Mouse (Mus musculus): ENCODE measurements around the gene Cul1. TPM values are rescaled to one million over a fixed set of nuclear protein-coding genes. Genes with fewer than 3 reads are reported as not detected.

The Cul1 gene
- polyA plus RNA-seq, 1 experiment from 2014 or later, result 179 TPM

GRCm38 (mm10) chr6:47520030-47520429 lies 66.8 kb downstream of the Cul1 start:
- no peak for ATAC-seq
- Histone ChIP-seq H3K4me1 (no peaks in the 10 kb centered on the region), H3K4me3 (no peak overlapping the region), H3K27ac (no peak overlapping the region), H3K36me3 (ENCODE audit: poor library complexity, severe bottlenecking) (peaks cover 95% of the 10 kb centered on the region), H3K4me2 (no peak overlapping the region), H3K9me3 (replicated peaks) (no peaks in the 10 kb centered on the region), H3K9ac (no peak overlapping the region), H3K27me3 (no peaks in the 10 kb centered on the region)
- 85% methylated on average over 2 of the region's 2 CpGs for WGBS

- no peaks in the 10 kb centered on the region for H3K27me3 ChIP-seq
- H3K36me3 ChIP-seq (ENCODE audit: poor library complexity, severe bottlenecking), result peaks cover 93% of the 10 kb centered on the region
- 92% methylated on average over 3 of the region's 3 CpGs for WGBS
- no peak for ATAC-seq
- no peaks in the 10 kb centered on the region for H3K4me1 ChIP-seq
- H3K9me3 ChIP-seq (replicated peaks), result no peaks in the 10 kb centered on the region
- H3K4me3 ChIP-seq, result no peak overlapping the region
- no peak overlapping the region for H3K4me2 ChIP-seq
- no peak overlapping the region for H3K27ac ChIP-seq
- H3K9ac ChIP-seq, result no peak overlapping the region
Measured at GRCm38 (mm10) chr6:47522431-47522830, 69.2 kb downstream of the Cul1 start.

GRCm38 (mm10) chr6:47525041-47525440 lies 71.8 kb downstream of the Cul1 start:
- ATAC-seq, result no peak
- H3K36me3 ChIP-seq (ENCODE audit: poor library complexity, severe bottlenecking), result peaks cover 95% of the 10 kb centered on the region
- 86% methylated on average over 2 of the region's 2 CpGs for WGBS

GRCm38 (mm10) chr6:47526446-47526845 lies 73.2 kb downstream of the Cul1 start:
- H3K4me2 ChIP-seq, result no peak overlapping the region
- WGBS, result 76% methylated on average over 4 of the region's 4 CpGs
- H3K27me3 ChIP-seq, result no peaks in the 10 kb centered on the region
- no peak for ATAC-seq
- H3K36me3 ChIP-seq (ENCODE audit: poor library complexity, severe bottlenecking), result peaks cover 97% of the 10 kb centered on the region
- no peaks in the 10 kb centered on the region for H3K9me3 ChIP-seq (replicated peaks)
- no peaks in the 10 kb centered on the region for H3K4me1 ChIP-seq
- H3K4me3 ChIP-seq, result no peak overlapping the region
- H3K9ac ChIP-seq, result no peak overlapping the region
- no peak overlapping the region for H3K27ac ChIP-seq

More at GRCm38 (mm10) chr6:47525041-47525440, 71.8 kb downstream of the Cul1 start:
- Histone ChIP-seq H3K9ac (no peak overlapping the region), H3K9me3 (replicated peaks) (no peaks in the 10 kb centered on the region), H3K4me2 (no peak overlapping the region), H3K27ac (peak overlapping the region; percentile 44), H3K4me3 (no peak overlapping the region), H3K4me1 (no peaks in the 10 kb centered on the region), H3K27me3 (no peaks in the 10 kb centered on the region)

- Histone ChIP-seq H3K4me1 (no peaks in the 10 kb centered on the region), H3K9me3 (replicated peaks) (no peaks in the 10 kb centered on the region), H3K9ac (no peak overlapping the region), H3K27me3 (no peaks in the 10 kb centered on the region), H3K27ac (no peak overlapping the region; the same call in 1 of the 2 replicates), H3K36me3 (ENCODE audit: poor library complexity, severe bottlenecking) (peaks cover 97% of the 10 kb centered on the region), H3K4me2 (no peak overlapping the region), H3K4me3 (no peak overlapping the region)
- ATAC-seq, result no peak
- 84% methylated on average over 2 of the region's 2 CpGs for WGBS
Measured at GRCm38 (mm10) chr6:47527129-47527528, 73.9 kb downstream of the Cul1 start.

GRCm38 (mm10) chr6:47527655-47528054 lies 74.5 kb downstream of the Cul1 start:
- peaks cover 97% of the 10 kb centered on the region for H3K36me3 ChIP-seq (ENCODE audit: poor library complexity, severe bottlenecking)

GRCm38 (mm10) chr6:47532547-47532946 lies 79.3 kb downstream of the Cul1 start:
- no peak overlapping the region for H3K4me3 ChIP-seq
- 87% methylated on average over 1 of the region's 1 CpGs for WGBS
- H3K9ac ChIP-seq, result no peak overlapping the region
- no peak for ATAC-seq
- H3K4me2 ChIP-seq, result no peak overlapping the region
- no peak overlapping the region for H3K27ac ChIP-seq
- H3K4me1 ChIP-seq, result no peaks in the 10 kb centered on the region
- H3K27me3 ChIP-seq, result no peaks in the 10 kb centered on the region
- peaks cover 94% of the 10 kb centered on the region for H3K36me3 ChIP-seq (ENCODE audit: poor library complexity, severe bottlenecking)
- no peaks in the 10 kb centered on the region for H3K9me3 ChIP-seq (replicated peaks)

More at GRCm38 (mm10) chr6:47527655-47528054, 74.5 kb downstream of the Cul1 start:
- Histone ChIP-seq H3K4me3 (no peak overlapping the region), H3K4me1 (no peaks in the 10 kb centered on the region), H3K9ac (no peak overlapping the region), H3K27me3 (no peaks in the 10 kb centered on the region), H3K4me2 (no peak overlapping the region), H3K27ac (no peak overlapping the region; the same call in 1 of the 2 replicates), H3K9me3 (replicated peaks) (no peaks in the 10 kb centered on the region)
- WGBS, result 84% methylated on average over 1 of the region's 1 CpGs
- 0 out of 2 replicates have a peak, but pooled peaks have one; percentile 5 for ATAC-seq

GRCm38 (mm10) chr6:47535333-47535732 lies 82.1 kb downstream of the Cul1 start:
- Histone ChIP-seq H3K27ac (no peak overlapping the region), H3K9me3 (replicated peaks) (no peaks in the 10 kb centered on the region), H3K4me3 (no peak overlapping the region), H3K27me3 (no peaks in the 10 kb centered on the region), H3K4me2 (no peak overlapping the region), H3K36me3 (ENCODE audit: poor library complexity, severe bottlenecking) (peaks cover 71% of the 10 kb centered on the region), H3K4me1 (no peaks in the 10 kb centered on the region), H3K9ac (no peak overlapping the region)
- WGBS, result 90% methylated on average over 5 of the region's 5 CpGs
- ATAC-seq, result no peak

- ATAC-seq, result no peak
- no peak overlapping the region for H3K27ac ChIP-seq
- H3K4me3 ChIP-seq, result no peak overlapping the region
- H3K27me3 ChIP-seq, result no peaks in the 10 kb centered on the region
- H3K9me3 ChIP-seq (replicated peaks), result no peaks in the 10 kb centered on the region
- H3K4me2 ChIP-seq, result no peak overlapping the region
- H3K36me3 ChIP-seq (ENCODE audit: poor library complexity, severe bottlenecking), result peaks cover 81% of the 10 kb centered on the region
- WGBS, result 92% methylated on average over 4 of the region's 4 CpGs
- no peak overlapping the region for H3K9ac ChIP-seq
- no peaks in the 10 kb centered on the region for H3K4me1 ChIP-seq
Measured at GRCm38 (mm10) chr6:47552280-47552679, 99.1 kb downstream of the Cul1 start.

GRCm38 (mm10) chr6:47559287-47559686 lies 106.1 kb downstream of the Cul1 start:
- no peaks in the 10 kb centered on the region for H3K27me3 ChIP-seq
- no peak for ATAC-seq
- no peaks in the 10 kb centered on the region for H3K4me1 ChIP-seq
- no peaks in the 10 kb centered on the region for H3K9me3 ChIP-seq (replicated peaks)
- no peak overlapping the region for H3K4me2 ChIP-seq
- no peak overlapping the region for H3K9ac ChIP-seq
- no peak overlapping the region for H3K27ac ChIP-seq
- no peak overlapping the region for H3K4me3 ChIP-seq
- WGBS, result 91% methylated on average over 2 of the region's 2 CpGs
- H3K36me3 ChIP-seq (ENCODE audit: poor library complexity, severe bottlenecking), result peaks cover 85% of the 10 kb centered on the region

GRCm38 (mm10) chr6:47560407-47560806 lies 107.2 kb downstream of the Cul1 start:
- Histone ChIP-seq H3K36me3 (ENCODE audit: poor library complexity, severe bottlenecking) (peaks cover 83% of the 10 kb centered on the region), H3K4me3 (no peak overlapping the region), H3K4me1 (no peaks in the 10 kb centered on the region), H3K9me3 (replicated peaks) (no peaks in the 10 kb centered on the region), H3K27me3 (no peaks in the 10 kb centered on the region), H3K9ac (no peak overlapping the region), H3K27ac (no peak overlapping the region), H3K4me2 (no peak overlapping the region)
- ATAC-seq, result no peak

- Histone ChIP-seq H3K27ac (no peak overlapping the region), H3K4me1 (no peaks in the 10 kb centered on the region), H3K4me3 (no peak overlapping the region), H3K4me2 (no peak overlapping the region), H3K9ac (no peak overlapping the region), H3K9me3 (replicated peaks) (no peaks in the 10 kb centered on the region), H3K36me3 (ENCODE audit: poor library complexity, severe bottlenecking) (peaks cover 79% of the 10 kb centered on the region), H3K27me3 (no peaks in the 10 kb centered on the region)
- ATAC-seq, result no peak
- 88% methylated on average over 2 of the region's 2 CpGs for WGBS
Measured at GRCm38 (mm10) chr6:47560846-47561245, 107.6 kb downstream of the Cul1 start.

- H3K36me3 ChIP-seq (ENCODE audit: poor library complexity, severe bottlenecking), result peaks cover 76% of the 10 kb centered on the region
Measured at GRCm38 (mm10) chr6:47561426-47561825, 108.2 kb downstream of the Cul1 start.

More at GRCm38 (mm10) chr6:47561426-47561825, 108.2 kb downstream of the Cul1 start:
- no peak overlapping the region for H3K9ac ChIP-seq
- no peak overlapping the region for H3K4me3 ChIP-seq
- H3K27ac ChIP-seq, result no peak overlapping the region
- H3K9me3 ChIP-seq (replicated peaks), result no peaks in the 10 kb centered on the region
- H3K4me2 ChIP-seq, result no peak overlapping the region
- no peaks in the 10 kb centered on the region for H3K4me1 ChIP-seq
- ATAC-seq, result no peak
- WGBS, result 87% methylated on average over 5 of the region's 5 CpGs
- H3K27me3 ChIP-seq, result no peaks in the 10 kb centered on the region

All from forebrain, embryonic 13.5 days (tissue).